Mouse (Mus musculus): ENCODE data around the gene Nup98. TPM values are rescaled to one million over a fixed set of nuclear protein-coding genes. Genes with fewer than 3 reads are reported as not detected.
A peak's percentile ranks its signal among the peaks of the same experiment; 100 is the strongest.

Gene Nup98
- total and polyA plus RNA-seq, 3 experiments = 25.9 to 195 (median 45.2) TPM

DNA sequence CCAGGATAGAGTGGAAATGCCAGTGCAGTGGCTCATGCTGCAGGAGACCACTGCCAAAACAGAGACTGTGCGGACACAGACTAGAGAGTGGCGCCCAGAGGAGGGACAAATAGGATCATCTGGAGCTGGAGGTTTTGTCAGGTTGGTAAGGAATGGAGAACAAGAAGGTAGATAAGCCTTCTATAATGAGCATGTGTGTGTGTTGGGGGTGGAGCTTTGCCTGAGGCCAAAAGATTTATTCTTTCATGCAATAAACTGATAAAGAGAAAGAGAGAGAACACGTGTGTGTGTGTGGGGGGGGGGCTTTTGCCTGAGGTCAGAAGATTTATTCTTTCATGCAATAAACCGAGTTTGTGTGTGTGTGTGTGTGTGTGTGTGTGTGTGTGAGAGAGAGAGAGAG lies 23.1 kb upstream of the Nup98 start:
- Histone ChIP-seq H3K36me3 (ENCODE audit: control insufficient read depth in 1 of 2, insufficient read depth in 2 of 2, low read length in 2 of 2) (peaks cover 0 to 9% of the 10 kb centered on the region in 2 experiments; a peak in 2 of 4 replicates), H3K79me2 (ENCODE audit: control insufficient read depth, insufficient read depth, low read length, poor library complexity) (no peaks in the 10 kb centered on the region), H3K9me3 (replicated peaks; ENCODE audit: insufficient read depth, low read length) (no peaks in the 10 kb centered on the region), H3K4me1 (ENCODE audit: control insufficient read depth in 1 of 2, insufficient read depth in 2 of 2, low read length in 2 of 2) (peaks cover 4 to 8% of the 10 kb centered on the region in 2 experiments), H3K27ac (ENCODE audit: control insufficient read depth, low read depth, low read length) (no peak overlapping the region), H3K4me3 (ENCODE audit: control insufficient read depth in 1 of 2, insufficient read depth in 1 of 2, low read depth in 2 of 2, low read length in 2 of 2) (no peak overlapping the region), H3K9ac (ENCODE audit: control insufficient read depth, low read depth, low read length, poor library complexity, severe bottlenecking) (no peak overlapping the region), H3K27me3 (ENCODE audit: control insufficient read depth in 1 of 2, insufficient read depth in 2 of 2, low read length in 2 of 2) (no peaks in the 10 kb centered on the region)
- DNase-seq (ENCODE audit: low read depth, low spot score) = peak; percentile 53
- TF ChIP-seq GATA1 (IDR thresholded peaks at IDR 0.05; ENCODE audit: low read depth, low read length) (peak; percentile 29; the same call in 1 of the 2 replicates), CHD1 (IDR thresholded peaks at IDR 0.05; ENCODE audit: low read depth, low read length) (no peak), SIN3A (IDR thresholded peaks at IDR 0.05; ENCODE audit: low read length) (0 out of 2 replicates have a peak, but pooled peaks have one; percentile 30), RCOR1 (IDR thresholded peaks at IDR 0.05; ENCODE audit: low read depth, low read length) (peak; percentile 33; the same call in 1 of the 2 replicates), MYC (IDR thresholded peaks at IDR 0.05; ENCODE audit: low read depth, low read length) (no peak), MXI1 (IDR thresholded peaks at IDR 0.05; ENCODE audit: low read depth, low read length) (peak; percentile 48; the same call in 1 of the 2 replicates), KAT2A (conservative IDR thresholded peaks at IDR 0.05; ENCODE audit: low read depth, low read length) (no peak), USF1 (IDR thresholded peaks at IDR 0.05; ENCODE audit: low read depth, low read length) (0 out of 2 replicates have a peak, but pooled peaks have one; percentile 40), CHD2 (IDR thresholded peaks at IDR 0.05; ENCODE audit: low read length) (no peak), MAX (IDR thresholded peaks at IDR 0.05; ENCODE audit: low read length) (peak; percentile 46; the same call in 1 of the 2 replicates), EP300 (IDR thresholded peaks at IDR 0.05; ENCODE audit: low read depth in 1 of 2, low read length in 2 of 2) (peak; percentile 24 to 32; a peak in 2 of 4 replicates)

DNA sequence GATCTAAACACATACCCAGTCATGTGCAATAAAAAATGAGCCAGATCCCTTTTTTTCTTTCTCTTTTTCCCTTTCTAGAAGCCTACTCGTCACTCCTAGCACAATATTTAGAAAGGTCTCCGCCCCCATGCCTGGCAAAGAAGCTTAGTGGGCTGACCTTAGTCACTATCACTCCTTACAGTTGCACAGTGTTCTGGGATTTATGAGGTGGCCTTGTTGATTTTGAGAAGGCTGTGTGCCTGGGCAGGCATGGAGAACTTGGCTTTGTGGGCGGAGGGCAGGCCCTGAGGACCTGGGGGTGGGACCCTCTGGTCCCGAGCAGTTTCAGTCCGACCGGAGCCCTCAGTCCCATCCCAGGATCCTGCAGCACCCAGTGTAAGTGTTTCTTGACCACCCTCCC lies 19.8 kb upstream of the Nup98 start:
- peaks cover 4 to 8% of the 10 kb centered on the region in 2 experiments for H3K4me1 ChIP-seq (ENCODE audit: control insufficient read depth in 1 of 2, insufficient read depth in 2 of 2, low read length in 2 of 2)
- DNase-seq (ENCODE audit: low read depth, low spot score) = no peak
- TF ChIP-seq NELFE (IDR thresholded peaks at IDR 0.05; ENCODE audit: low read depth, low read length) (no peak), ZC3H11A (IDR thresholded peaks at IDR 0.05; ENCODE audit: low read depth, low read length) (no peak), E2F4 (IDR thresholded peaks at IDR 0.05; ENCODE audit: borderline replicate concordance, low read depth, low read length) (no peak), USF1 (IDR thresholded peaks at IDR 0.05; ENCODE audit: low read depth, low read length) (no peak), MEF2A (IDR thresholded peaks at IDR 0.05; ENCODE audit: extremely low read depth, insufficient replicate concordance, low read depth, low read length, poor library complexity, severe bottlenecking) (no peak), JUND (IDR thresholded peaks at IDR 0.05; ENCODE audit: low read depth, low read length) (no peak)
- H3K9me3 ChIP-seq (replicated peaks; ENCODE audit: insufficient read depth, low read length) = no peaks in the 10 kb centered on the region
- no peaks in the 10 kb centered on the region for H3K79me2 ChIP-seq (ENCODE audit: control insufficient read depth, insufficient read depth, low read length, poor library complexity)
- no peaks in the 10 kb centered on the region for H3K27me3 ChIP-seq (ENCODE audit: control insufficient read depth in 1 of 2, insufficient read depth in 2 of 2, low read length in 2 of 2)
- H3K4me3 ChIP-seq (ENCODE audit: control insufficient read depth in 1 of 2, insufficient read depth in 1 of 2, low read depth in 2 of 2, low read length in 2 of 2) = no peak overlapping the region
- no peak overlapping the region for H3K9ac ChIP-seq (ENCODE audit: control insufficient read depth, low read depth, low read length, poor library complexity, severe bottlenecking)
- H3K27ac ChIP-seq (ENCODE audit: control insufficient read depth, low read depth, low read length) = no peak overlapping the region
- H3K36me3 ChIP-seq (ENCODE audit: control insufficient read depth in 1 of 2, insufficient read depth in 2 of 2, low read length in 2 of 2) = peaks cover 0 to 9% of the 10 kb centered on the region in 2 experiments; a peak in 2 of 4 replicates

All from MEL (cell line).